Mouse (Mus musculus) megakaryocyte-erythroid progenitor cell, adult 5-6 weeks (primary cell): Measurements from ENCODE around the gene Olfr432. TPM values are rescaled to one million over a fixed set of nuclear protein-coding genes. Genes with fewer than 3 reads are reported as not detected.
"Not testable (repeated sequence)": the region's sequence is repeated elsewhere in the genome, so short reads cannot be mapped to it uniquely, and the experiment has no call there.

Experiments used
- ATAC-seq: replicated peaks from 2 replicates; pipeline ENCODE4 v1.8.0; 2016; ENCODE audit warnings: mild to moderate bottlenecking, inconsistent platforms; ENCODE audit not compliant: severe bottlenecking, poor library complexity, low FRiP score, low TSS enrichment
- total RNA-seq, 2 experiments: library from RNA; stranded (forward) in 1 of 2; stranded (reverse) in 1 of 2; fragments of 200-1000, 215-1000 nt in 1 of 2; fragments of >200 nt in 1 of 2; fragmentation: Nextera tagmentation in 1 of 2; gene quantifications; 2 replicates each; pipeline ENCODE4 v1.2.3; 2014 to 2017

Olfr432 gene
- total RNA-seq (2014; fragmentation: Nextera tagmentation) = not detected in 2 replicates
- not detected in 2 replicates for total RNA-seq (2017)

- no peak for ATAC-seq
Measured at GRCm38 (mm10) chr1:174048893-174049292, at the start of gene Olfr432. Olfr432 (plus strand) TSS chr1:174049205.

DNA sequence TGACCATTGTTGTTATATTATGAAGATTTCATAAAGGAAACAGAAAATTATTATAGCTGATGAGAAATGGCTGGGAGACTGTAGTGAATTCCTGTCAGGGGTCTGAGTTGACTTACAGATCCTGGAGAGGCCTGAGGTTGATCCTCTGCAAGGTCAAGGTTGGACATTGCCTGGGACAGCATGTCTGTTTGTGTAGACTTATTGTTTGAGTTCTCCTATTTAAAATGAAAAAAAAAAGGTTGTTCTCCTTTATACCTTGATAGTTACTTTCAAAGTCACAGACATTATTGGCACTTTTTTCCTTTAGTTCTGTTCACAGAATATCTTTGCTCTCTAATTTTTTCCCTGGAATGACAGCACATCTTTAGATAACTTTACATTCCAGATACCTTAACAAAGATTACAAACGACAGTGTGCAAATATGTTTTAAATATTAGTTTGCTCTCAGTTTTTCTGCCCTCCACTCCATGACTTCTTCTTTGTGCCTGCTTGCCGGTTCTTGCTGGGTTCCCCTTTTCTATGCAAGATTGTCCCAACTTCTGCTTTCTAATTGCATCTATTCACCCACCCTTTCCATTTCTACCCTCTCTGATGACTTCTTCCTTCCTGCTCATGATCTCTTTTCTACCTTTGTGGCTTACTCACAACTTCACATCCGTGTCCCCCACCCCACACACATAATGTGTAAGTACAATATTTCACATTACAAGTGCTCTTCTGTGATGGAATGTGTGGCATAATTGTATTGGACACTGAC, 44.5 kb upstream of the Olfr432 start:
- 0 out of 2 replicates have a peak, but pooled peaks have one; percentile 10 for ATAC-seq

DNA sequence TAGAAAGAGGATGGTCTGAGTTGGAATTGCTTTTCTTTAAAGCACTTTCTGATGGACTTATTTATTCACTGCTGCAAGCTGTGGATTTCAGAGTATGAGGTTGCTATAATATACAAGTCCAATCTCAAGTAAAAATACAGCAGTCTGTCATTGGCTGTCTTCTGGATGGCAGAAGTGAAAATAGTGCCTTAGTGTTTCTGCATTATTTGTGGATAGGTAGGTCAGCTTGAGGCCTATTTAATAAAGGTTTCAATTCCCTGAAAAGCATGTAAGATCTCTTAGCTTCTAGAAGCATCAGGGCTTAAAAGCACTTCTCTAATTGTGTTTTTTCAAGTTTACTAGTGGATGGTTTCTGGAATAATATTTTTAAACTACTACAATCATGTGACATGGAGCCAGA, 42.0 kb upstream of the Olfr432 start:
- not testable (repeated sequence) for ATAC-seq

- ATAC-seq = no peak
Measured at GRCm38 (mm10) chr1:174031698-174032097, 17.3 kb upstream of the Olfr432 start, which contains the start of gene Ifi205. Ifi205 (minus strand) TSS chr1:174031810.

DNA sequence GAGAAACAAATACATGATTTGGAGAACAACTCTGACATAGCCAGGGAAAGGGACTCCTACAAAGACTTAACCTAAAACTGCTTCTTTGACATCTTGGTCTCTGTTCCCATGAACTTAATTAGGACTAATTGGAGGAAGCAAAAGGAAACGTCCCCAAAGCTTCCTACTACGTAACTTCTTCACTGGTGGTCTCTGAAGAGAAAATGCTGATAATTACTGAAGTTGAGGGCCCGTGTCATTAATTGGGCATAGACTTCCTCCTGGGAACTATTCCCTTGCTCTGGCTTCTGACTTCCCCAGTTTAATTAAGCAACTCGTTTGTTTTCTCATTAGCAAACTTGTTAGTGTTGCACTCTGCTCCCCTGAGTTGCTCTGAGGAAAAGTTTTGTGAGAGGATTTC, 13.2 kb upstream of the Olfr432 start:
- ATAC-seq = no peak

DNA sequence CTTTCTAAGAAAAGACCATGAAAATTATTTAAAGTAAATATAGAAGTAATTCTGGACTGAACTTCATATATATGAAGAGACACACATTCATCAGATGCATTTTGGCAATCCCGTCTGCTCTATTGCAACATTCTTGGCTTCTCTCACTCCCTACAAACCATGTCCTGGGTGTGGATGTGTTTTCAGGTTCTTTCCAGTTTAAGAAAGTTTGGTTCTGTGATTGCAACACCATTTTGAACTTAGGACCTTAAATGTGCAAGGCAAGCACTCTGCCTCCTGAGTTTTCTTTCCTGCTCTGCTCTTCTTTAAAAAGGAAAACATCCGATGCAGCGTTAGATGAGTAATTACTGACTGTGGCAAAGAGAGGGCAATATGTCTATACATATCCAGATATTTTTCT, 10.5 kb upstream of the Olfr432 start:
- ATAC-seq = no peak

DNA sequence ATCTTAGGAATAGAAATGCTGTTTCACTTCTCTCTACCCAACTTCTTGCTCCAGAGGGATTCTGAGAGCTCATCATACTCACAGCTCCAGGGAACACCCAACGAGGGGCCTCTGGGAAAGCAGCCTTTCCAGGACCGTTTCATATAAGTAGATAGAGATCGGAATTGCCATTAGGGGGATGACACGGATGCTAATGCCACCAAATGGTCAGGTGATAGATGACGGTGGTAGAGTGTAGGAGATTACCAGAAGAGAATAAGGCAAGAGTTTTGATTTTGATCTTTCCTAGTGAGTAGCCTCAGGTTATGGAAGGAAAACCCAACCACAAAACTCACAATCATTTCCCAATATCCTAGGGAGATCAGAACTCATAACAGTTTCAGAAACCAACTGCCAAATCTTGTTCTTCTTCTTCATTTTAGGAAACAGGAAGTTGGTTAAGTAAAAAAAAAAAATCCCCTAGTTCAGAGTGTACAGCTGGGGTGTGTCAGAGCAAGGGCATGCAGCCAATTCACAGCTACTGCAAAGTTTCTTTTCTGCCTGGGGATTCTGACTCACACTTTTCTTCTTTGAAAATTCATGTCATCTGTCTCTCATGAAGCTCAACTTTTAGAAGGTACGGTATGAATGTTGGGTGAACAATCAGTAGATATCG, 8.4 kb upstream of the Olfr432 start, which contains the start of gene Olfr433:
Gene Olfr433, plus strand, starts transcription at position 183 of the 655 bp plus-strand sequence.
- 0 out of 2 replicates have a peak, but pooled peaks have one; percentile 47 for ATAC-seq

DNA sequence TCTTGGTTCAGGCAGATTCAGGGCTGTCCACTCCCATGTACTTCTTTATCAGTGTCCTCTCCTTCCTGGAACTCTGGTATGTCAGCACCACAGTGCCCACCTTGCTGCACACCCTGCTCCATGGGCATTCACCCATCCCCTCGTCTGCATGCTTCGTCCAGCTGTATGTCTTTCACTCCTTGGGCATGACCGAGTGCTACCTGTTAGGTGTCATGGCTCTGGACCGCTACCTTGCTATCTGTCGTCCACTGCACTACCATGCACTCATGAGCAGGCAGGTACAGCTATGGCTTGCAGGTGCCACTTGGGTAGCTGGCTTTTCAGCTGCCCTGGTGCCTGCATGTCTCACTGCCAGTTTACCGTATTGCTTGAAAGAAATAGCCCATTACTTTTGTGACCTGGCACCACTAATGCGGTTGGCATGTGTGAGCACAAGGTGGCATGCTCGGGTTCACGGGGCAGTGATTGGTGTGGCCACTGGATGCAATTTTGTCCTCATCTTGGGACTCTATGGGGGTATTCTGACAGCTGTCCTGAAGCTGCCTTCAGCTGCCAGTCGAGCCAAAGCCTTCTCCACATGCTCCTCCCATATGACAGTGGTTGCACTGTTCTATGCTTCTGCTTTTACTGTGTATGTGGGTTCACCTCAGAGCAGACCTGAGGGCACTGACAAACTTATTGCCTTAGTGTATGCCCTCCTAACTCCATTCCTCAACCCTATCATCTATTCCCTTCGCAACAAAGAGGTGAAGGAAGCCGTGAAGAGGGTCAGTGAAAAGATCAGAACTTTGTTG, 6.7 kb upstream of the Olfr432 start:
- ATAC-seq = peak; percentile 46; the same call in 1 of the 2 replicates

- no peak for ATAC-seq
Measured at GRCm38 (mm10) chr1:174044431-174044830, 4.6 kb upstream of the Olfr432 start.

DNA sequence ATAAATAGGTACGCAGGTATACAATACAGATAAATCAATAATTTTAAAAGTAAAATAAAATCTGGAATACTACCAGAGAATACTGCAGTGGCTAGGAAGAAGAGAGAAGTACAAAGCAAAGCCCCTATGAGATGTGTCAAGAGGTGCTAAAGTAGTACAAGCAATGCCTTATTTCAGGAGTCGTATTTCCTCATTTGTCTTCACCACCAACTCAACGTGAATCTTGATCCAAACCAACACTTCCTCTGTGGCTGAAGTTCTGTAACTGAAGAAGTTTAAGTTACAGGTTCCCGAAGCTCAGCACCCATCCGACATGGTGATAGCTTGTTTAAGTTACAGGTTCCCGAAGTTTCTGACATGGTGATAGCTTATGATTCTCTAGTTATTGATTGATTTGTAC, 778 bp upstream of the Olfr432 start:
- ATAC-seq = not testable (repeated sequence)

DNA sequence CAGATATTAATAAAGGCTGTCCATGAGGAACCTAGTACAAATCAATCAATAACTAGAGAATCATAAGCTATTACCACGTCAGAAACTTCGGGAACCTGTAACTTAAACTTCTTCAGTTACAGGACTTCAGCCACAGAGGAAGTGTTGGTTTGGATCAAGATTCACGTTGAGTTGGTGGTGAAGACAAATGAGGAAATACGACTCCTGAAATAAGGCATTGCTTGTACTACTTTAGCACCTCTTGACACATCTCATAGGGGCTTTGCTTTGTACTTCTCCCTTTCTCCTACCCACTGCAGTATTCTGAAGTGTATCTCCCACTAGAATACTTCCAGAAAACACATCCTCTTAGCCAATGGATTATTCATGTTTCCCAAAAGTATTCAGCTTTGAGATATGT, 352 bp downstream of the Olfr432 start:
- ATAC-seq = not testable (repeated sequence)

- no peak for ATAC-seq
Measured at GRCm38 (mm10) chr1:174050532-174050931, 1.5 kb downstream of the Olfr432 start.

GRCm38 (mm10) chr1:174051515-174051914, 2.5 kb downstream of the Olfr432 start:
- no peak for ATAC-seq

DNA sequence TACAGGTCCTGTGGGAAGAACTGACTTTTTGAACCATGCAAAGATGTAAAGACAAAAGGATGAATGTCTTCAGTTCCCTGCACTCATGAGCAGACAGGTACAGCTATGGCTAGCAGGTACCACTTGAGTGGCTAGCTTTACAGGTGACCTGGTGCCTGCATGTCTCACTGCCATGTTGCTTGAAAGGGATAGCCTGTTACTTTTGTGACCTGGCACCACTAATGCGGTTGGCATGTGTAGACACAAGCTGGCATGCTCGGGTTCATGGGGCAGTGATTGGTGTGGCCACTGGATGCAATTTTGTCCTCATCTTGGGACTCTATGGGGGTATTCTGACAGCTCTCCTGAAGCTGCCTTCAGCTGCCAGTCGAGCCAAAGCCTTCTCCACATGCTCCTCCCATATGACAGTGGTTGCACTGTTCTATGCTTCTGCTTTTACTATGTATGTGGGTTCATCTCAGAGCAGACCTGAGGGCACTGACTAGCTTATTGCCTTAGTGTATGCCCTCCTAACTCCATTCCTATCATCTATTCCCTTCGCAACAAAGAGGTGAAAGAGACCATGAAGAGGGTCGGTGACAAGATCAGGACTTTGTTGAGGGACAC, 3.0 kb downstream of the Olfr432 start:
- no peak for ATAC-seq

- no peak for ATAC-seq
Measured at GRCm38 (mm10) chr1:174052981-174053380, 4.0 kb downstream of the Olfr432 start.

GRCm38 (mm10) chr1:174055248-174055647, 6.2 kb downstream of the Olfr432 start:
- no peak for ATAC-seq

DNA sequence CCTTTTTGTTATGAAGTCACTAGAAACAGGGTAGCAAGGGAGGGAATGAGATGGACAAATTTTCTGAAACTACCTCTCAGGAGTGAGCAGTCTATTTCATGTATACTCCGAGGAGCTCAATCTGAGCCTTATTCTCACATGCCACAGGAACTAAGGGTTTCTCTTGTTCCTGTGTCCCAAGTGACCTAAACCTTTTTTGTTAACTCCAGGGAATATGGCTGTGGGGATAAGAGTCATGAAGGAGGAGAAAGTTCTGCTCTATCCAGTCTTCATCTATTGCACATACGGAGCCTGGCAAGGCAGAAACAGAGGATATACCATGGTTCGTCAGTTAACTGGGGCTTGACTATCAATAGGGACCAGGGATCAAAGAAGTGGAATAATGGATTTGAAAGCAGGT, 17.3 kb downstream of the Olfr432 start, which contains the start of gene Olfr430:
Gene Olfr430, plus strand, starts transcription at position 301 of the 400 bp plus-strand sequence.
- no peak for ATAC-seq

DNA sequence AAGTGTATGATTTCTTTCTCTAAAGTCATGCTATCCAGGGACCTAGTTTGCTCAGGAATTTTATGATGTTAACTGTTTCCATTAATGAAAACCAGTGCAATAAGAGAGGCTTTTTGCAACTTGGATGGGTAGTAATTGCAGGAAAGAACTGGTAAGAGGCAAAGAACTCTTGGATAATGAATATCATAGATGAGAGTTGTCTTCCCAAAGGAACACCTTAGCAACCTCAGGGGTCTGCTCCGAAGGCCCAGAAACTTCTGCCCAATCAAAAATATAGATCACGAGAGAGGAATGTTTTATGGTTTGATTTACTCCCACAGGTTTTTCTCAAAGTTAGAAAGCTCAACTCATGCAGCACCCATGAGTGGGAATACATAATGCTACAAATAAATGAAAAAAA, 35.0 kb downstream of the Olfr432 start, which contains the start of gene Olfr429:
Gene Olfr429, plus strand, starts transcription at position 301 of the 400 bp plus-strand sequence.
- ATAC-seq = no peak

DNA sequence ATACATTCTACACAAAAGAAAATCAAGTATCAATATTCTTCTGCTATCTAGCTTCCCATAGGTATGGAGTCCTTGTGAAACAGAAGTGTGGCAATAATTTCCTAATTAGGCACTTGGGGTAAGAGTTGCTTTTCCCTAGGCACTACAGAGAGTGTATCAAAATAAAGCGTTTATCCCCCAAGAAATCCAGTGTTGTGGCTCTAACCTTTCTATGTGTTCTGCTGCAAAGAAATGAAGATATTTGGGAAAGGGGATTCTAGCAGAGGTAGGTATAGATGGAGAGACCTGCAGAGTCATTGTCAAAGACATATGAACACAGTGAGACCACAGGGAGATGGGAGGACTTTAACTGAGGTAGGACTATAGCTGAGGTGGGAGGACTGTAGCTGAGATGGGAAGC, 47.6 kb downstream of the Olfr432 start, which contains the start of gene Olfr427:
Gene Olfr427, plus strand, starts transcription at position 301 of the 400 bp plus-strand sequence.
- no peak for ATAC-seq
